Comparison of ENCODE assay signal across 8 mouse cellular contexts in genomic region chrX:152926991-152927390, GRCm38 (mm10).
DNase-seq lines count a peak whose midpoint lies in the region; ATAC-seq lines count a peak whose summit lies in the region.

No protein-coding gene starts in this region.

- H3K27ac ChIP-seq in hindbrain, embryonic 14.5 days: no peak overlapping the region
- no peak overlapping the region for H3K27ac ChIP-seq in hindbrain, embryonic 13.5 days

- H3K4me3 ChIP-seq in hindbrain, embryonic 14.5 days (replicated peaks; ENCODE audit: low read length): no peak overlapping the region
- H3K4me3 ChIP-seq in hindbrain, embryonic 13.5 days: no peak overlapping the region

- DNase-seq in hindbrain, embryonic 14.5 days (ENCODE audit: low spot score): peak; percentile 69
- DNase-seq in A20 (ENCODE audit: low read depth, low spot score): peak; percentile 32
- peak; percentile 33 for DNase-seq in ZHBTc4 (ENCODE audit: low read depth, low spot score)
- peak; percentile 21 to 49 for DNase-seq in frontal cortex, postnatal 36 days (ENCODE audit: low spot score in 2 of 2)
- DNase-seq in retina, embryonic 14.5 days (ENCODE audit: low spot score): peak; percentile 65
- no peak for DNase-seq in spleen, postnatal 36 days (ENCODE audit: low spot score in 2 of 2)
- DNase-seq in thymus, postnatal 10 days (ENCODE audit: low spot score in 2 of 2): no peak

- H3K4me2 ChIP-seq in hindbrain, embryonic 14.5 days (replicated peaks): no peak overlapping the region
- H3K4me2 ChIP-seq in hindbrain, embryonic 13.5 days: no peak overlapping the region

- H3K36me3 ChIP-seq in hindbrain, embryonic 14.5 days (replicated peaks; ENCODE audit: control insufficient read depth, insufficient read depth): no peaks in the 10 kb centered on the region
- no peaks in the 10 kb centered on the region for H3K36me3 ChIP-seq in hindbrain, embryonic 13.5 days

- no peak overlapping the region for H3K9ac ChIP-seq in hindbrain, embryonic 14.5 days
- no peak overlapping the region for H3K9ac ChIP-seq in hindbrain, embryonic 13.5 days

- no peaks in the 10 kb centered on the region for H3K9me3 ChIP-seq in hindbrain, embryonic 14.5 days (ENCODE audit: control insufficient read depth, low read length)
- no peaks in the 10 kb centered on the region for H3K9me3 ChIP-seq in hindbrain, embryonic 13.5 days

- no peaks in the 10 kb centered on the region for H3K4me1 ChIP-seq in hindbrain, embryonic 14.5 days (replicated peaks; ENCODE audit: control insufficient read depth, insufficient read depth, low read length)
- no peaks in the 10 kb centered on the region for H3K4me1 ChIP-seq in hindbrain, embryonic 13.5 days (replicated peaks)

- H3K27me3 ChIP-seq in hindbrain, embryonic 14.5 days (ENCODE audit: control insufficient read depth, insufficient read depth, low read length): no peaks in the 10 kb centered on the region
- no peaks in the 10 kb centered on the region for H3K27me3 ChIP-seq in hindbrain, embryonic 13.5 days

- no peak for ATAC-seq in hindbrain, embryonic 14.5 days (ENCODE audit: low FRiP score)
- ATAC-seq in hindbrain, embryonic 13.5 days (ENCODE audit: low FRiP score): no peak

- 52% methylated on average over 3 of the region's 3 CpGs for WGBS in hindbrain, embryonic 14.5 days
- WGBS in hindbrain, embryonic 13.5 days: 51% methylated on average over 3 of the region's 3 CpGs

Comparison
In these comparisons a context has a peak if more than half of its experiments do, and no peak if none do; other contexts are left out.
1. DNase-seq: peak in hindbrain, embryonic 14.5 days (single experiment), A20 (single experiment), ZHBTc4 (single experiment), frontal cortex, postnatal 36 days (2 of 2) and retina, embryonic 14.5 days (single experiment); none in spleen, postnatal 36 days (0 of 2) and thymus, postnatal 10 days (0 of 2).